Mouse (Mus musculus) heart, embryonic 14.5 days (tissue): Measurements from ENCODE around the gene Nemf. TPM values are rescaled to one million over a fixed set of nuclear protein-coding genes. Genes with fewer than 3 reads are reported as not detected.
A peak's percentile ranks its signal among the peaks of the same experiment; 100 is the strongest.
"Not testable (repeated sequence)": the region's sequence is repeated elsewhere in the genome, so short reads cannot be mapped to it uniquely, and the experiment has no call there.

Source experiments
- ATAC-seq: fragments of 200-750 bp; cut with Nextera tagmentation; 2 replicates; pipeline ENCODE4 v1.8.0; 2017; ENCODE audit warnings: low read depth, moderate TSS enrichment; ENCODE audit not compliant: insufficient number of reproducible peaks, insufficient read depth, low FRiP score
- H3K27ac ChIP-seq, 2 experiments: fragments of 200-500 bp in 1 of 2; fragments of 300-500 bp in 1 of 2; sonication (generic) in 1 of 2; replicated peaks in 1 of 2; 2 replicates each; pipeline ENCODE4 v1.5.1; 2012 to 2014; ENCODE audit warnings: low read depth in 2 of 2, low read length in 2 of 2, control low read depth in 1 of 2, mild to moderate bottlenecking in 1 of 2, mixed read lengths in 1 of 2; ENCODE audit not compliant: control insufficient read depth in 1 of 2, insufficient read depth in 1 of 2
- H3K27me3 ChIP-seq: fragments of 300-500 bp; sonication (generic); 2 replicates; pipeline ENCODE4 v1.6.1; 2014; ENCODE audit warnings: mild to moderate bottlenecking, low read length, control low read depth; ENCODE audit not compliant: control insufficient read depth, insufficient read depth
- H3K36me3 ChIP-seq: fragments of 300-500 bp; sonication (generic); 2 replicates; pipeline ENCODE4 v1.6.1; 2014; ENCODE audit warnings: mild to moderate bottlenecking, control low read depth, low read length, mixed read lengths; ENCODE audit not compliant: control insufficient read depth, insufficient read depth
- H3K4me1 ChIP-seq, 2 experiments: fragments of 200-500 bp in 1 of 2; fragments of 300-500 bp in 1 of 2; sonication (generic) in 1 of 2; 2 replicates each; pipeline ENCODE4 v1.6.1; 2012 to 2014; ENCODE audit warnings: low read length in 2 of 2, control low read depth in 1 of 2, mixed read lengths in 1 of 2; ENCODE audit not compliant: control insufficient read depth in 2 of 2, insufficient read depth in 2 of 2
- H3K4me2 ChIP-seq: fragments of 300-500 bp; sonication (generic); 2 replicates; pipeline ENCODE4 v1.6.1; 2014; ENCODE audit warnings: mild to moderate bottlenecking, low read length
- H3K4me3 ChIP-seq, 2 experiments: fragments of 200-500 bp in 1 of 2; fragments of 300-500 bp in 1 of 2; sonication (generic) in 1 of 2; 2 replicates each; pipeline ENCODE4 v1.5.1; 2012 to 2014; ENCODE audit warnings: low read length in 2 of 2, mild to moderate bottlenecking in 2 of 2, control low read depth in 1 of 2, low read depth in 1 of 2, moderate library complexity in 1 of 2; ENCODE audit not compliant: control insufficient read depth in 1 of 2, insufficient read depth in 1 of 2
- H3K9ac ChIP-seq: fragments of 300-500 bp; sonication (generic); 2 replicates; pipeline ENCODE4 v1.6.1; 2014; ENCODE audit warnings: mild to moderate bottlenecking, low read length
- H3K9me3 ChIP-seq: fragments of 300-500 bp; sonication (generic); 2 replicates; pipeline ENCODE4 v1.6.1; 2016; ENCODE audit warnings: low read length, control low read depth; ENCODE audit not compliant: control insufficient read depth
- WGBS: fragments of 180-500 bp; shearing (Covaris S2); extraction: QIAGEN DNeasy Blood & Tissue Kit; methylation state at CpG from one replicate; pipeline ENCODE4 v1.1.7; 2014; 5-methylcytosine and 5-hydroxymethylcytosine counted together
- polyA plus RNA-seq: library from polyadenylated mRNA; unstranded; fragments of >200 nt; fragmentation: Nextera tagmentation; extraction: Ambion mirVana; gene quantifications from 2 replicates; pipeline ENCODE4 v1.2.1, GENCODE M21; 2014

Gene Nemf
- polyA plus RNA-seq, 1 experiment from 2014 or later = 62.9 TPM

DNA sequence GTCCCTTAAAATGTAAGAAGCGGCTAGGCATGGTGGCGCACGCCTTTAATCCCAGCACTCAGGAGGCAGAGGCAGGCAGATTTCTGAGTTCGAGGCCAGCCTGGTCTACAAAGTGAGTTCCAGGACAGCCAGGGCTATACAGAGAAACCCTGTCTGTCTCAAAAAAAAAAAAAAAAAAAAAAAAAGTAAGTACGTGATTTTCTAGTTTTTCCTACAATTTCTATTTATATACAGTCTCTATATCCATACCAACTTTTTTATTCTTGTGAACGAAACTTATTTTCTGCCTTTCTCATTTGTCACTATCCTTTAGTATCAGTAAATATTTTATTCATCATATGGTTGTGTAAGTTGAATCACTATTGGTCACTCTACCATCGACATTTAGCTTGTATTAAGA lies 6.1 kb upstream of the Nemf start:
- not testable (repeated sequence) for H3K9ac ChIP-seq, H3K4me1 ChIP-seq, H3K27me3 ChIP-seq, H3K4me3 ChIP-seq, ATAC-seq, H3K9me3 ChIP-seq, H3K36me3 ChIP-seq, H3K27ac ChIP-seq, H3K4me2 ChIP-seq
- 94% methylated on average over 7 of the region's 7 CpGs for WGBS

GRCm38 (mm10) chr12:69362388-69362787 lies 5.4 kb upstream of the Nemf start:
- ATAC-seq = no peak
- H3K27me3 ChIP-seq = no peaks in the 10 kb centered on the region
- peak overlapping the region; percentile 75; the same call in 1 of the 2 replicates for H3K9ac ChIP-seq
- H3K36me3 ChIP-seq = no peaks in the 10 kb centered on the region
- peaks cover 0 to 7% of the 10 kb centered on the region in 2 experiments; a peak in 2 of 4 replicates for H3K4me1 ChIP-seq
- H3K4me2 ChIP-seq = peak overlapping the region; percentile 70
- no peaks in the 10 kb centered on the region for H3K9me3 ChIP-seq
- peak overlapping the region in 1 of 2 experiments; percentile 53; a peak in 2 of 4 replicates for H3K4me3 ChIP-seq
- 43% methylated on average over 4 of the region's 4 CpGs for WGBS
- no peak overlapping the region for H3K27ac ChIP-seq

- Histone ChIP-seq H3K27ac (peak overlapping the region; percentile 86 to 93), H3K9me3 (no peaks in the 10 kb centered on the region), H3K36me3 (no peaks in the 10 kb centered on the region), H3K4me3 (peak overlapping the region; percentile 53 to 60), H3K9ac (peak overlapping the region; percentile 75), H3K27me3 (no peaks in the 10 kb centered on the region), H3K4me2 (peak overlapping the region; percentile 70), H3K4me1 (peaks cover 0 to 7% of the 10 kb centered on the region in 2 experiments; a peak in 2 of 4 replicates)
- no peak for ATAC-seq
- WGBS = 5% methylated on average over 10 of the region's 10 CpGs
These were observed 5.0 kb upstream of the Nemf start for GRCm38 (mm10) chr12:69361919-69362318.

DNA sequence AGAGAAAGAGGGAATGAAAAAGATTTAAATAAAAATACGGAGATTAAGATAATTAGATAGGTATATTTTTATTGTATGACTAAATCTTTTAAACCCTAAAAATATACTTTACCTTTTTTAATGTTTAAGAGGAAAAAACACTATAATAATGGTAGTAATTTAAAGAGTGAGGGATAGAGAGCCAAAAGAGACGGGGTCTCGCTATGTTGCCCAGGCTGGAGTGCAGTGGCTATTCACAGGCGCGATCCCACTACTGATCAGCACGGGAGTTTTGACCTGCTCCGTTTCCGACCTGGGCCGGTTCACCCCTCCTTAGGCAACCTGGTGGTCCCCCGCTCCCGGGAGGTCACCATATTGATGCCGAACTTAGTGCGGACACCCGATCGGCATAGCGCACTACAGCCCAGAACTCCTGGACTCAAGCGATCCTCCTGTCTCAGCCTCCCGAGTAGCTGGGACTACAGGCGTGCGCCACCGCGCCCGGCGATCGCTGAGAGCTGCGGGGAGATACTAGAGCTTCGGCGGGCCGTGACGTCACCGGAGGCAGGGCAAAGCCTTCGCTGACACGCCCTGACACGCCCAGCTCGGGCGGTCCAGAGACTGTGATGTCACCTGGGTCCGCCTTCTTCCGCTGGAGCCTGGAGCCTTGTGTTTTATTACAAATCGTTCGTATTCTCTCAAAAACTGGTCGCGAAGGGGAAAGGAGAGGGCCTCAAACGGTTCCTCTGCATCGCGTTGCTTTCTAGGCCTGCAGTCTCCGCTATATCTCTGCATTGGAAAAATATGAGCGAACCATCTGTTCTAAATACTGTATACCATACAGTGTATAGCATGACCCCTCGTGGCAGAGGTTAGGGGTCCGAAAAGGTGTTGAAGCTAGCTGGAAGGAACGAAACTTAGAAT lies 4.3 kb upstream of the Nemf start:
- H3K27me3 ChIP-seq, H3K4me1 ChIP-seq, H3K9me3 ChIP-seq, H3K36me3 ChIP-seq: not testable (repeated sequence)
- 1% methylated on average over 39 of the region's 50 CpGs for WGBS
- peak overlapping the region; percentile 70 for H3K4me2 ChIP-seq
- H3K4me3 ChIP-seq = peak overlapping the region; percentile 53 to 60
- ATAC-seq = peak; percentile 96
- H3K27ac ChIP-seq = peak overlapping the region; percentile 86 to 93
- H3K9ac ChIP-seq = peak overlapping the region; percentile 75

- peak overlapping the region; percentile 70; the same call in 1 of the 2 replicates for H3K4me2 ChIP-seq
- H3K4me3 ChIP-seq = no peak overlapping the region
- no peak overlapping the region for H3K9ac ChIP-seq
- H3K36me3 ChIP-seq = no peaks in the 10 kb centered on the region
- H3K27me3 ChIP-seq = no peaks in the 10 kb centered on the region
- no peaks in the 10 kb centered on the region for H3K9me3 ChIP-seq
- peaks cover 0 to 10% of the 10 kb centered on the region in 2 experiments; a peak in 2 of 4 replicates for H3K4me1 ChIP-seq
- ATAC-seq = no peak
- H3K27ac ChIP-seq = no peak overlapping the region
- WGBS = 17% methylated on average over 5 of the region's 5 CpGs
These were observed 3.7 kb upstream of the Nemf start for GRCm38 (mm10) chr12:69360655-69360996.

DNA sequence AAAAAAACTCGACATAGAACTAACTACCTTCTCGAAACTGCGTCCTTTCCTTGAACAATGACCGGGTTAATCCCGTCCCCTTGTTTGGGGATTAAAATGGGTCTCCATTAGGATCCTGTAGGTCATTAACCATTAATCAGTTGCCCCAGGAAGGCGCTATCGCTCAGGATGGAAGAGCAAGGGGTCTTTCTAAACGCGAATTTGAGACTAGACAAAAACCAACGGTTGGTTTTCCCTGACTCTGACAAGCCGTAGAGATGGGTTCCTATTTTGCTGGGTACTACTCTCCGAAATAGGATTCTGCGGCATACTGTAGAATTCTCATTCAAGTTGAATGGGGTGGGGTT lies 308 bp upstream of the Nemf start:
- H3K27me3 ChIP-seq = no peaks in the 10 kb centered on the region
- H3K36me3 ChIP-seq = peaks cover 32% of the 10 kb centered on the region
- H3K9ac ChIP-seq = peak overlapping the region; percentile 90
- 5% methylated on average over 13 of the region's 13 CpGs for WGBS
- H3K4me1 ChIP-seq = peaks cover 0 to 4% of the 10 kb centered on the region in 2 experiments; a peak in 1 of 4 replicates
- H3K9me3 ChIP-seq = no peaks in the 10 kb centered on the region
- ATAC-seq = no peak
- H3K4me2 ChIP-seq = peak overlapping the region; percentile 55
- H3K4me3 ChIP-seq = peak overlapping the region; percentile 71 to 99
- H3K27ac ChIP-seq = peak overlapping the region in 1 of 2 experiments; percentile 63; a peak in 3 of 4 replicates

DNA sequence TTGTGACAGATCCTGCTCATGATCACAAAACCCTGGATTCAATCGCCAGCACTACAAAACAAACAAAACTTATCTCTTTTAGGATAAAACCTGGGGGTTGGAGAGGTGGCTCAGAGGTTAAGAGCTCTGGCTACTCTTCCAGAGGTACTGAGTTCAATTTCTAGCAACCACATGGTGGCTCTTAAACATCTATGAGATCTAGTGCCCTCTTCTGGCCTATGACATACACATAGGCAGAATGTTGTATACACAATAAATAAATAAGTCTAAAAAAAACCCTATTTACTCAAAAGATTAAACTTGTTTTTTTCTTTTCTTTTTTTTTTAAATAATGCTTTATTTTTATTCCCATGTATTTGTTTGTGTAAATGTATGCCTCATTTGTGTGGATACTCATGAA lies 5.3 kb downstream of the Nemf start:
- WGBS = 72% methylated on average over 1 of the region's 1 CpGs
- no peak overlapping the region for H3K27ac ChIP-seq
- no peak for ATAC-seq
- H3K36me3 ChIP-seq = peaks cover 83% of the 10 kb centered on the region
- no peaks in the 10 kb centered on the region for H3K9me3 ChIP-seq
- H3K4me2 ChIP-seq = no peak overlapping the region
- H3K27me3 ChIP-seq = no peaks in the 10 kb centered on the region
- H3K4me1 ChIP-seq = 0 out of 4 replicates have a peak, but pooled peaks cover 0 to 3% of the 10 kb centered on the region in 2 experiments
- no peak overlapping the region for H3K9ac ChIP-seq
- H3K4me3 ChIP-seq = no peak overlapping the region
